Mouse (Mus musculus) adipose tissue, adult 10 weeks (tissue): ENCODE measurements around the gene Atg4c. TPM values are rescaled to one million over a fixed set of nuclear protein-coding genes. Genes with fewer than 3 reads are reported as not detected.

ENCODE experiments used
- polyA plus RNA-seq: library from polyadenylated mRNA; stranded (reverse); fragments of 350-450 nt; fragmentation: Illumina TruSeq; extraction: RNeasy Lipid Tissue Mini Kit (QIAGEN cat#74804); gene quantifications from one replicate; pipeline ENCODE4 v1.2.3, GENCODE M21; 2014; ENCODE audit warnings: low read depth, low replicate concordance

Atg4c gene
- polyA plus RNA-seq, result 18.0 TPM

DNA sequence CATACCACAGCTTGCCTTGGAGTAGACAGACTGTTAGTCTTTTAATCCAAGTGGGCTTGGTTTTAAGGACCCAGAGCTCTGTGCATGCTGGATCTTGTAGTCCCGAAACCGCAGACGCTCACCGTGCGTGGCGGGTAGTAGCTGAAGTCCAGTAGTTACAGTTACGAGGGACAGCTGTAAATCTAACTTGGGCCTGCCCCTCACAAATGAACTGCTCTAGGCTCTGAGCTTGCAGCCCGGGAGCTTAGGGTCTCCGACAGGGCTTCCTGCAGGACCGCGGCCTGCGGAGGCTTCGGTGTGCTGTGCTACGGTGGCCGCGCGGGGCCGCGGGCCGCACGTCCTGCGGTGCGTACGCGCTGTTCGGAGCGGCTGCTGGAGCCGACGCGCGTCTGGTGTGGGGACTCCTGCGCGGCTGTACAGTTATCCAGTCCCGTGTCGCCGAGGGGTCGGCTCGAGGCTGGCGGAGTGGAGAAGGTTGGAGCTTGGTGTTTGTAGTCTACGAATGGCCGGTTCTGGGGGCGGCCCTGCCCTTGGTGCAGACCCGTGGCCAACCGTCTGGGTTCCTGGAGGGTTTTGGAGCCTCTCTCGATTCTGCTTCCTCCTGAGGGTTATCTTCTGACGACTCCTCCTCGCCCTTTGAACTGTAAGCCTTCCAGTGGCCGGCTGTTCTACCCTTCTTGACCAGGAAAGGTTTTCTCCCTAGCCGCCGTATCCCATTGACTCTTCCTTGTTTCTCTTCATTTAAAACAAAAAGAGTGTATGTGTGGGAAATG is at the start of gene Atg4c:
Gene Atg4c (plus strand): TSS at position 125 of the 773 bp plus-strand sequence.

Other genes starting within 250 kb of the Atg4c start
- gene Angptl3, start 163.0 kb upstream of the Atg4c start, polyA plus RNA-seq, result 2.2 TPM
- gene Dock7, start 73.0 kb upstream of the Atg4c start, polyA plus RNA-seq, result 72.9 TPM
- gene Gm12689, start 102.0 kb downstream of the Atg4c start, polyA plus RNA-seq, result 0.76 TPM